In the genomic region with DNA sequence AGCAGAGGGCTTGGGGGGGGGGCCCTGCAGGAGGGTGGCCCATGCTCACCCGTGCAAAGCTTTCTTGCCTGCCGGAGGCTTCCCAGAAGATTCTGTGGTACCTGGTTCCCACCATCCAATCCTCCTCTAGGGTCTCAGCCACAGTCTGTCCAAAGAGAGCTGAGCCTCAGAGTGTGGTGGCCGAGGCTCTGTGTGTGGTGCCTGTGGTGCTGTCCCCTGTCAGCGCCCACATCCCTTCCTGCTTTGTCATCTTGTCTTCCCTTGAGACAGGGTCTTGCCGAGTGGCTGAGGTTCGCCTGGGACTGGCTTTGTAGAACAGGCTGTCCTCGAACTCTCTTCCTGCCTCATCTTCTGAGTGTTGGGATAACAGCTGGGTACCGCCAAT, we compare ENCODE assay signal across 21 mouse cellular contexts. TPM values are rescaled to one million over a fixed set of nuclear protein-coding genes. Genes with fewer than 3 reads are reported as not detected.
"Had no signal": no experiment of that assay in that cellular context is flagged by ENCODE, and none has a peak within 500 bp of the region (broad histone marks: within the 10 kb centered on the region; RNA-seq: fewer than 3 reads in every experiment).

No protein-coding gene starts in this region.

- H3K4me2 ChIP-seq: intestine, embryonic 15.5 days; limb, embryonic 13.5 days; liver, embryonic 13.5 days; midbrain, embryonic 12.5 days; neural tube, embryonic 13.5 days had no signal

- DNase-seq: layer of hippocampus, adult 9-11 months; liver; liver, embryonic 13.5 days; retina, postnatal 1 day; right cerebral cortex, postnatal 25 days; thymus, adult 18-20 months; thymus, postnatal 36 days had no signal

- H3K4me3 ChIP-seq: intestine, embryonic 15.5 days; layer of hippocampus, adult 2 months; limb, embryonic 10.5 days; limb, embryonic 13.5 days; liver, embryonic 13.5 days; midbrain, embryonic 12.5 days; myocyte; neural tube, embryonic 13.5 days had no signal

- ATAC-seq: intestine, embryonic 15.5 days; midbrain, embryonic 16.5 days had no signal

- H3K4me1 ChIP-seq: intestine, embryonic 15.5 days; liver, embryonic 13.5 days; midbrain, embryonic 12.5 days; neural tube, embryonic 13.5 days had no signal

- H3K9ac ChIP-seq: intestine, embryonic 15.5 days; limb, embryonic 13.5 days; liver, embryonic 13.5 days; midbrain, embryonic 12.5 days; neural tube, embryonic 13.5 days had no signal

- H3K36me3 ChIP-seq: intestine, embryonic 15.5 days; limb, embryonic 10.5 days; limb, embryonic 13.5 days; liver, embryonic 13.5 days; midbrain, embryonic 12.5 days; neural tube, embryonic 13.5 days had no signal

- H3K27ac ChIP-seq: intestine, embryonic 15.5 days; kidney, postnatal 0 days; layer of hippocampus, adult 2 months; limb, embryonic 10.5 days; limb, embryonic 13.5 days; liver, embryonic 13.5 days; midbrain, embryonic 12.5 days; neural tube, embryonic 13.5 days; stomach, postnatal 0 days had no signal

- H3K9me3 ChIP-seq: intestine, embryonic 15.5 days; limb, embryonic 10.5 days; limb, embryonic 13.5 days; liver, embryonic 13.5 days; midbrain, embryonic 12.5 days; neural tube, embryonic 13.5 days had no signal

- H3K27me3 ChIP-seq: midbrain, embryonic 12.5 days had no signal

RNA-seq across cellular contexts. Expression of gene Aspg, which starts 9.8 kb away (rescaled TPM):
- total RNA-seq: megakaryocyte progenitor cell, adult 5-6 weeks; megakaryocyte-erythroid progenitor cell, adult 5-6 weeks; monocyte, adult 5-6 weeks; neutrophil, adult 5-6 weeks had no signal

RNA-seq across cellular contexts. Expression of gene Kif26a, which starts 49.3 kb away (rescaled TPM):
- total RNA-seq: megakaryocyte progenitor cell, adult 5-6 weeks; megakaryocyte-erythroid progenitor cell, adult 5-6 weeks; monocyte, adult 5-6 weeks; neutrophil, adult 5-6 weeks had no signal
